Mouse (Mus musculus) cortical plate, adult 2 months (tissue): Measurements from ENCODE around the gene Mrpl2.

Experiments used
- CTCF ChIP-seq: fragments of 200-500 bp; IDR thresholded peaks from 2 replicates; pipeline ENCODE4 v1.5.1; 2011; ENCODE audit warnings: mild to moderate bottlenecking, control low read depth, low read length; ENCODE audit not compliant: insufficient read depth; ENCODE audit errors: extremely low read depth
- POLR2A ChIP-seq: fragments of 200-500 bp; IDR thresholded peaks from 2 replicates; pipeline ENCODE4 v1.6.1; 2011; ENCODE audit warnings: mild to moderate bottlenecking, low read length, control low read depth; ENCODE audit not compliant: insufficient read depth; ENCODE audit errors: extremely low read depth

DNA sequence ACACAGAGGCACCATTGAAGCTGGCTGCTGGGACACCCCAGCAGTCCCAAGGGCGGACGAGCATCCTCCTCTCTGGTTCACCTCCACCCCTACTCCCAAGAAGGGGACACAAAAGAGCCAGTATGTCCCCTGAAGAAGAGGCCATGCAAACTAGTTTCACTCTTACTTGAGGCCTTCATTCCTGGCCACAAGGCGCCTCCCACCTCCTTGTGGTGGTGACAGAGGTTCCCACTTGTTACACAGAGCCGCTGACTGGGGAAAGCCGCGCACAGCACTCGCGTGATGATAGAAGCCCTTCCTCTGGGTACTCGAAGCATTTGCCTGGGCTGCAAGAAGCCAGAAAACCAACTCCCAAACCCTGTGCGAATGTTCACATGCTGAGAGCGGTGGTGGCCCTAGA lies 23.8 kb upstream of the Mrpl2 start:
- TF ChIP-seq POLR2A, result no peak
- no peak for TF ChIP-seq CTCF
